Mouse (Mus musculus) urinary bladder, adult 18-20 months (tissue): ENCODE data around the gene Vmn2r28.
"Not testable (repeated sequence)": the region's sequence is repeated elsewhere in the genome, so short reads cannot be mapped to it uniquely, and the experiment has no call there.

Source experiments
- DNase-seq, 2 experiments: peaks; one replicate each; pipeline ENCODE4 v3.0.0; 2022; ENCODE audit warnings: low spot score in 2 of 2, mixed read lengths in 2 of 2

Gene Vmn2r28

DNA sequence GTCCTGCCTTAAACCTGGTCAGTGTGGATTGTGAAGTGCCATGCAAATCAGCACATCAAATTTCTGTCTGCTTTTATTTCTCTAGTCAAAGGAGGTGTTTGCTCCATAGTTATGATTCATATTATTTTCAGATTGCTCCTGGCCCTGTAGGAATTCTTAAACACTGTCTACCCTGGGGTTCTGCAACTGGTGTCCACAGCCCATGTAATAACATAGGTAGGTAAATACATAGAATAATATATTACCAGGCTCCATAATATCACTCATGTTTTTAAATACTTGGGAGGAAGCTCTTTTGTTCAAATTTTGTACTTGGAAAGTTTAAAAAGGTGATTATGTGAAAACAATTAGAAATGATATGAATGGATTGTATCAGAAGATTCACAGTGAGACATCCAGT is at the start of gene Vmn2r28:
TSS of gene Vmn2r28 (minus strand) at position 101 of the 400 bp plus-strand sequence.
- DNase-seq, result not testable (repeated sequence)

DNA sequence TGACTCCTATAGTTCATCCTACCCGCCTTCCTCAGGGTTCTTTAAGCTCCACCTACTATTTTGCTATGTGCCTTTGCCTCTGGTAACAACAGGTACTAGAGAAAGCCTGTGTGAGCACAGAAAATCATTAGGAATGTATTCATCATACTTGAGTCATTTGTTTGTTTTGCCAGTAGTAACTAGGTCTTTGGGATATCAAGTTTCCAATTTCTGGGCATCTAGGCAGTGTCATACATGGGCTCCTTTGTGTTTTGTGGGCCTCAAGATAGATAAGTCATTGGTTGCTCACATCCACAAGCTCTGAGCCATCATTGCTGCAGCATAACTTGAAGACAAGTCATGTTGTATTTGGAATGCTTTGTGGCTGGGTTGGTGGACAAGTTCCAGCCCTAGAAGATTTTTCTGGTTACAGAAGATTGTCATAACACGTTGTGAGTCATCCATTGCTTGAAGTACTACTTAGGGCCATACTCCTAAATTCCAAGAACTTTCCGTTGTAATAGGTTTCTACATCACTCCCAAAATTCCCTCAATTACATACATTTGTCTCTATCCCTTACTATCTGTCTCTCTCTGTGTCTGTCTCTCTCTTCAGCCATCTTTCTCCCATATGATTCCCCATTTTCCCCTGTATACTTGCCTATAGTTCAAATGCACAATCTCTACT is 47.1 kb upstream of the Vmn2r28 start:
- not testable (repeated sequence) for DNase-seq

DNA sequence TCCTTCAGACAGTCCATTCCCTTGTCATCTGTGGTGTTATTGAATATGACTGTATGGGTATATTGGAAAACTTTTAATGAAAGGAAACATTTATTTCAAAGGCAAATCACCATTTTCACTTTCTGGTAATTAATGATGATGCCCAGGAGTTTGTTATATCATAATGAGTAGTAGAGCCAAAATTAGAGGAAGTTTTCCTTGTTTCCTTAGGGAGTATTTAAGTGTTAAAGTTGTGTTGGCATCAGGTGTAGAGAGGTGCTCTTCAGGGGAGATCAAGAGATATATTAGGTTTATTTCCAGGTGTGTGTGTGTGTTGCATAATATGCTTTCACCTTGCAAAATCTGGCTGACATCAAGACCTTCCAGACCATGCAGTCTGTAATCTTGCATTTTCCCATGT is 37.1 kb downstream of the Vmn2r28 start, which contains the start of gene Vmn1r59:
TSS of gene Vmn1r59 (minus strand) at position 101 of the 400 bp plus-strand sequence.
- DNase-seq, result no peak

DNA sequence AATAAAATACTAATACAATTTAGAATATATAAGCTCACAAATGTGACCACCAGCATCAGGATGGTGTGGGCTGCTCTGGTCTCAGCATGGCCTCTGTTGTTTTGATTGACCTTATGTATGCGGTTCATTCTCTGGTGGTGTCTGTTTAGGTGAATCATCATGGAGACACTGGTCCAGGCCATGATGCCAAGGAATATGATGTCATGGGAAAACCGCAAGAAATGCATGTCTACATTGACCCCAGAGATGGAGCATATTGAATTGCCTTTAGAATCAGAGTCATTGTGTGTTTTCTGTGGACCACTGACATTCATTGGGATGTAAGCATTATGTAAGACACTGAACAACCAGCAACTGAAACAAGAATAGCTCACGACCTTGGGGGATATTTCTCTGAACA is 39.7 kb downstream of the Vmn2r28 start:
- not testable (repeated sequence) for DNase-seq

DNA sequence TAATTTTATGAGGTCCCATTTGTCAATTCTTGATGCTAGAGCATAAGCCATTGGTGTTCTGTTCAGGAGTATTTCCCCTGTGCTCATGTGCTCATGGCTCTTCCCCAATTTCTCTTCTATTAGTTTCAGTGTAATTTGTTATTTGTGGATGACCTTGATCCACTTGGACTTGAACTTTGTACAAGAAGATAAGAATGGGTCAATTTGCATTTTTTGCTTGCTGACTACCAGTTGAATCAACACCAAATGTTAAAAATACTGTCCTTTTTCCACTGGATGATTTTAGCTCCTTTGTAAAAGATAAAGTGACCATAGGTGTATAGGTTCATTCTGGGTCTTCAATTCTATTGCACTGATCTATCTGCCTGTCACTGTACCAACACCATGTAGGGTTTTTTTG is 45.1 kb downstream of the Vmn2r28 start:
- DNase-seq, result no peak
